Mouse (Mus musculus): ENCODE measurements at regions not wholly inside any gene's neighbourhood (a gene's known extent, or its start where the extent isn't known, plus 50 kb on each side); places are given as distances from the start of the nearest gene placed in this dataset.

GRCm38 (mm10) chr1:94796028-94796427, 517.4 kb upstream of the Fam174a start:
- in situ Hi-C loops (cut with MboI; ENCODE audit: low pct_ligation_motif_present, low pct_unique_long_range_greater_than_20kb, low sequenced_read_pairs) (no loop called here), dilution Hi-C loops (cut with MboI; ENCODE audit: extremely low pct_ligation_motif_present, extremely low pct_unique_long_range_greater_than_20kb, low sequenced_read_pairs) (no loop called here)
- DNase-seq (ENCODE audit: extremely low read depth): no peak
- Histone ChIP-seq H3K27ac (ENCODE audit: insufficient read depth, low read depth) (no peak overlapping the region), H3K4me2 (ENCODE audit: insufficient read depth, low read depth, poor library complexity, severe bottlenecking) (no peak overlapping the region), H3K27me3 (replicated peaks) (no peaks in the 10 kb centered on the region), H3K4me3 (replicated peaks in 1 of 3; ENCODE audit: low read depth in 2 of 3, low read length in 2 of 3, poor library complexity in 1 of 3) (no peak overlapping the region), H3K4me1 (ENCODE audit: control insufficient read depth in 1 of 2, insufficient read depth in 2 of 2) (no peaks in the 10 kb centered on the region; a peak in 1 of 4 replicates), H3K36me3 (replicated peaks in 1 of 2; ENCODE audit: control insufficient read depth in 1 of 2, insufficient read depth in 1 of 2, low read length in 1 of 2) (no peaks in the 10 kb centered on the region), H3K9ac (ENCODE audit: insufficient read depth, low read depth) (no peak overlapping the region), H3K9me3 (replicated peaks; ENCODE audit: low read length) (no peaks in the 10 kb centered on the region), H3K79me2 (replicated peaks; ENCODE audit: control insufficient read depth, extremely low read depth, insufficient read depth, poor library complexity, severe bottlenecking) (no peaks in the 10 kb centered on the region)
- no peak for TF ChIP-seq UBTF (IDR thresholded peaks at IDR 0.05; ENCODE audit: low read depth, low read length)
- no peak for TF ChIP-seq SMC3 (IDR thresholded peaks at IDR 0.05; ENCODE audit: low read depth, low read length)
- TF ChIP-seq ZMIZ1 (IDR thresholded peaks at IDR 0.05; ENCODE audit: low read depth, low read length): no peak
- no peak for TF ChIP-seq RCOR1 (conservative IDR thresholded peaks at IDR 0.05; ENCODE audit: low read depth, low read length)
- TF ChIP-seq PAX5 (IDR thresholded peaks at IDR 0.05; ENCODE audit: low read length): no peak
- no peak for TF ChIP-seq JUND (conservative IDR thresholded peaks at IDR 0.05; ENCODE audit: low read depth, low read length)
- TF ChIP-seq NRF1 (IDR thresholded peaks at IDR 0.05; ENCODE audit: low read depth, low read length): no peak
- TF ChIP-seq JUN (IDR thresholded peaks at IDR 0.05; ENCODE audit: insufficient read depth, low read depth, low read length): no peak
- no peak for TF ChIP-seq USF2 (conservative IDR thresholded peaks at IDR 0.05; ENCODE audit: low read depth, low read length)
- TF ChIP-seq GABPA (IDR thresholded peaks at IDR 0.05; ENCODE audit: insufficient replicate concordance, low read depth, low read length): no peak
- TF ChIP-seq MAZ (IDR thresholded peaks at IDR 0.05; ENCODE audit: low read depth, low read length): no peak
- TF ChIP-seq TBP (conservative IDR thresholded peaks at IDR 0.05; ENCODE audit: low read depth, low read length): no peak
- TF ChIP-seq CHD2 (IDR thresholded peaks at IDR 0.05; ENCODE audit: low read length): no peak
- no peak for TF ChIP-seq MAX (IDR thresholded peaks at IDR 0.05; ENCODE audit: low read length)
- TF ChIP-seq ZNF384 (IDR thresholded peaks at IDR 0.05; ENCODE audit: low read depth, low read length): no peak
- no peak for TF ChIP-seq IRF4 (IDR thresholded peaks at IDR 0.05; ENCODE audit: low read depth, low read length)

- Histone ChIP-seq H3K79me2 (replicated peaks; ENCODE audit: control insufficient read depth, extremely low read depth, insufficient read depth, poor library complexity, severe bottlenecking) (no peaks in the 10 kb centered on the region), H3K27me3 (replicated peaks) (no peaks in the 10 kb centered on the region), H3K27ac (ENCODE audit: insufficient read depth, low read depth) (no peak overlapping the region), H3K4me1 (ENCODE audit: control insufficient read depth in 1 of 2, insufficient read depth in 2 of 2) (no peaks in the 10 kb centered on the region), H3K4me2 (ENCODE audit: insufficient read depth, low read depth, poor library complexity, severe bottlenecking) (no peak overlapping the region), H3K9me3 (replicated peaks; ENCODE audit: low read length) (no peaks in the 10 kb centered on the region), H3K36me3 (replicated peaks in 1 of 2; ENCODE audit: control insufficient read depth in 1 of 2, insufficient read depth in 1 of 2, low read length in 1 of 2) (no peaks in the 10 kb centered on the region), H3K9ac (ENCODE audit: insufficient read depth, low read depth) (no peak overlapping the region), H3K4me3 (replicated peaks in 1 of 3; ENCODE audit: low read depth in 2 of 3, low read length in 2 of 3, poor library complexity in 1 of 3) (no peak overlapping the region)
- no peak for TF ChIP-seq RAD21 (IDR thresholded peaks at IDR 0.05; ENCODE audit: low read depth, low read length)
- dilution Hi-C loops (cut with MboI; ENCODE audit: extremely low pct_ligation_motif_present, extremely low pct_unique_long_range_greater_than_20kb, low sequenced_read_pairs): no loop called here
- DNase-seq (ENCODE audit: extremely low read depth): no peak
- in situ Hi-C loops (cut with MboI; ENCODE audit: low pct_ligation_motif_present, low pct_unique_long_range_greater_than_20kb, low sequenced_read_pairs): no loop called here
Measured at GRCm38 (mm10) chr1:94803722-94804121, 509.7 kb upstream of the Fam174a start.

Data from CH12.LX (cell line).